Mouse (Mus musculus) MEL-GATA-1-ER (cell line): ENCODE data around the gene Robo1.

ENCODE experiments used
- DNase-seq: peaks from one replicate; pipeline ENCODE4 v3.0.0-alpha.2; 2012; ENCODE audit warnings: low read depth; ENCODE audit errors: extremely low read depth

Gene Robo1

GRCm38 (mm10) chr16:72307537-72308330 is at the start of gene Robo1:
TSS of gene Robo1 (plus strand) at chr16:72308306.
- no peak for DNase-seq

DNA sequence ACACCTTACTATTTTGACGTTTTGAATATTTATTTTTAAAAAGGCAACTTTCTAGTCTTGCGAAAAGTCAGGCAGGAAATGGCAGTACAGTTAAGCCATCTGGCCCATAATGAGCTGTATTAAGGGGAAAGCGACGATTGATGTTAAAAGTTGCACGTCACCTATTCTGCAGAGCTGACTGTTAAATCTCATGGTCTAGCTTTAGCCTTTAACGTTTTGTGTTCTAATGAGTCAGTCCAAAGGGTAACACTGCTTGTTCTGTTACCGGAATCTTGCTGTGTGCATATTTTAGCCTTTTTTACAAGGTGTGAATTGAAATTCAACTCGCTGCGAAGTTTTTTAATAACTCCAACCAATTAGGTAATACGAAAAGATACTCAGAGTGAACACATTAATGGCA is 40.3 kb upstream of the Robo1 start:
- no peak for DNase-seq

DNA sequence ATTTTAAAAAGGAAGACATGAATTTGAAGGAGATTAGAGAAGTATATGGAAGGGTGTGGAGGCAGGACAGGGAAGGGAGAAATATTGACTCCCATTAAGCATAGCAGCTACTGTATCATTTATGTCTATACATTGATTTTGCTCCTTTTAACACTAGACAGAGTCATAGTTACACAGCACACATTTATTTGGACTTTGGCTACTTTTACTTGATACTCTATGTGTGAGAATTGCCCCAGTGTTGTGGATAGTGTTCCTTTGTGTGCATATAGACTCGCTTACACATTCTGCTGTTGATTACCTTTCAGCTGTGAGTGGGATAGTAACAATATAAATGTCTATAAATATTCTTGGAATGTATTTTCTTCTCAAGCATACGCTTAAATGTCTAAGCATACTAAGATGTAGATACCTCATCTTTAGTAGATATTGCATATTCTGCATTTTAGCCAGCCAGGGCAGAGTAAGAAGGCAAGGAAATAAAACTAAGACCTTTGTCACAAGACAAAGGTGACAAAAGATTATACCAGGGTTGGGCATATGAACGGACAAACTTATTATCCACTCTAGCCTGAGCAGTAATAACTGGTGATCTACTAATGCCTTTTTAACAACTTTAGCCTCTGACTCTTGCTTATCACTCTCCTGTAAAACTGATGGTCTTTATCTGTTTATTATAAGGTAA is 31.6 kb upstream of the Robo1 start:
- DNase-seq = no peak

GRCm38 (mm10) chr16:72308331-72308668 is 194 bp downstream of the Robo1 start:
- DNase-seq = no peak

- no peak for DNase-seq
Observed at GRCm38 (mm10) chr16:72327321-72327720, 19.2 kb downstream of the Robo1 start.

- DNase-seq = no peak
Observed at GRCm38 (mm10) chr16:72328579-72328978, 20.5 kb downstream of the Robo1 start.

- DNase-seq = no peak
Observed at GRCm38 (mm10) chr16:72337757-72338156, 29.7 kb downstream of the Robo1 start.

GRCm38 (mm10) chr16:72350422-72350821 is 42.3 kb downstream of the Robo1 start:
- no peak for DNase-seq

- no peak for DNase-seq
Observed at GRCm38 (mm10) chr16:72356515-72357357, 48.6 kb downstream of the Robo1 start.

DNA sequence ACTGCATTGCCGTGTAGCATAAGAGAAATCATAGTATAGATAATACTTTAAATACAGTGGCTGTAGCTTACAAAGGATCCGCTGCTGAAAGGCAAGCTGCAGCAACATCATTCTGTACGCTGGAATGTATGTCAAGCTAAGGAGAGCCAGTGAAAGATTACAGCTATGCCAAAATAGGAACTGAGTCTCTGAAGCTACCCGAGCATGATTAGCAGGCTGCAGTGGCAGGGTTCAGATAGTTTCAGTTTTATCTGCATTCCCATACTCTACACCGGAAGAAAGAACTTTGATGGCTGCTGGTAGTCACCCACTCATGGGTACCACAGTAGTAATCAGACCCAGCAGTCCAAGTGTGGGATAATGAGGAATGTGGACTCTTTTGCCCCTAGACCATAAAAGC is 68.8 kb downstream of the Robo1 start:
- peak; percentile 59 for DNase-seq

DNA sequence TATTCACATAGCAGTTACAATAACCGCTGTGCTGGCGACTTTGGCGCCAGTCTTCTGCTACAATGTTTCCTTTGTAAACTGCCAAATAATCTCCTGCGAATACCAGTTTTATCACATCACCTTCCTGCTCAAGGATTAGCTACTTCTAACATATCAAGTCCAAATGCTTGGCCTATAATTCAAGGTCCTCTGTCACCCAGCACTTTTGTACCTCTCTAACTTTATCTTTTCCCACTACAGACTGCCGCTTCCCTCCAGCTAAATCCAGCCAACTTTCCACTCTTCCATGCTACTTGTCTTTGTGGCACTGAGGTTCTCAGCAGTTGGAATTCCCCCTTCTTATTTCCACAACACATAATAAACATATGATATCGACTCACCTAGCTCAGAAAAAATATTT is 73.7 kb downstream of the Robo1 start:
- DNase-seq = no peak

DNA sequence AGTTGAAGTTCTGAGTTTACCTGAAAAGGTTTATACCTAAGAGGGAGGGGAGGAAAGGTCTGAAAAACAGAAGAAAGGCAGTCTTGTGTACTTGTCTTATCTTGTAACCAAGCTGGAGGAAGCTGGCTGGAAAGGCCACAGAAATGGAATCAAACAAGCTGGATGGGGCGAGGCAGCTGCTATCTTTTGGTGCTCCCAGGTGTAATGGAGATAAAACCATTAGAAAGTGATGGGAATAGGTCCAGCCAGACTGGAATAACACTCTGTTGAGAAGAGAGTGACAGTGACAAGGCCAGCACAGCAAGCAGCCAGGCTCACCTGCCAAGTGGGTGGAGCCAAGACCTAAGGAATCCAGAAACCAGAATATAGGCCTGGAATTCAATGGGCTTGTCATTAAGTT is 75.5 kb downstream of the Robo1 start:
- no peak for DNase-seq

DNA sequence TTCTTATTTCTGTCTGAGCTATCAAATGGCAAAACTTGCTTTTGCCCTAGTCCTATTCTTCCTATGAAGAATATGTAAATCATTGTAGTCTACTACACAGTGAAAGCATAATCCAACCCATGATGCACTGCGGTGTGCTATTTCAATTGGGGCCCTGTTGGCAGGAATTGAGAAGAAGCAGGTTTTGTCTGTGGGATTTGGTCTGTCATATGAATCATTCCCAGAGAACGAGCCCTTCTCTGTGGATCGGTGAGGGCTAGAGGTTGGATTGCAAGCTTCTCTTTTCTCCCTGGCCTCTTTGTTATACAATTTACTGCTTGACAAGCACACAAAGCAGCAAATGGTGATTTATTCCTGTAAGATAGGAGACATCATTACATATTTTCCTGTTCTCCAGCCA is 85.4 kb downstream of the Robo1 start:
- DNase-seq = no peak

DNA sequence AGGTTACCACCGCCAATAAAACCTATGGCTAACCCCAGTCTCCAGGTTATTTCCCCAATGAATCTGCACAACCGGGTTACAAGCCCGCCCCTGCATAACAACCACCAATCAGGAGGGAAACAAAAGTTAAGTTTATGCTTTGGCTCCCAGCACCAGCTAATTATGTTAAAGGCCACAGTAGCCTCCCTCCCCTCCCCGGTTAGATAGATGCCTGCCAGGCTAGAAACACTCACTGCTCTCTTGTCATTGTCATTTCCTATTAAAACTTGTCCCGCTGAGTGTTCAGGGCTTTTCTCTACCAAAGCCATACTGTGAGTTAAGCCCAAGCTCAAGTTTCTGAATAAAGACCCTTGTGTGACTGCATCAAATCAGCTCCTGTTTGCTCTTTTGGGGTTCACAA is 90.7 kb downstream of the Robo1 start:
- DNase-seq = no peak

- no peak for DNase-seq
Observed at GRCm38 (mm10) chr16:72402381-72402780, 94.3 kb downstream of the Robo1 start.

DNA sequence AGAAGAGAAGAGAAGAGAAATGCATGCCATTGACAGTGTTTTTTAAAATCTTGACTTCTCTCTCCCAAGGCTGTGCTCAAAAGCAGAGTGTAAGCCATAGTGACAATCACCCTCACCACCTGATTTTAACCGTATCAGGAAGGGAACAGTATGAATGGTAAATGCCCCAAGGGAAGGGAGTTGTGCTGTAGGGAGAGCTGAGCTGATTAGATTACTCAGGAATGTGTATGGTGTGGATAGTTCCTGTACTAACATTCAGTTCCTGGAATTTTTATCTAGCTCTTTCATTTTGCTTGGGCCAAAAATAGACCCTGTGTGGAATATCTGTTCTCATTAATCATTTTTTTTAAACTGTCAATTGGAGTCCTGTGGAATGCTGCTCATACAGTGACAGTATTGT is 101.7 kb downstream of the Robo1 start:
- DNase-seq = no peak

GRCm38 (mm10) chr16:72411669-72412270 is 103.7 kb downstream of the Robo1 start:
- DNase-seq = no peak

DNA sequence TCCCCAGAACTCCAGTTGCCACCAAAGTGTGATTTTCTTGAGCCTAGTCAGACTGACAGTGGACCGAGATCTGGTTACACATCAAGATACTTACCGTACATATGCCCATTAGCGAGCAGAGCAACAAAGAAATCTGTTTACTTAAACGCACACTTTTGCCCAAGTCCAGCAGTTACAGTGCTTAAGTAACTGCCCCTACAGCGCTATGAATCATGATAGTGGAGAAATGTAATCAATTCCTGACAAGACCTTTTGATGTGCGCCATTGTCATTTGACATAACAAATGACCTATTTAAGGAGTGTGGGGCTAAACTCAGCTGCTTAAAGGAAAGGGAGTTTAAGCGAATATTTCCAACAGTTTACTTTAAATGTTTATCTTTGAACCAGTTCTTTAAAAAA is 104.8 kb downstream of the Robo1 start:
- DNase-seq = no peak

- DNase-seq = no peak
Observed at GRCm38 (mm10) chr16:72419328-72420066, 111.4 kb downstream of the Robo1 start.

DNA sequence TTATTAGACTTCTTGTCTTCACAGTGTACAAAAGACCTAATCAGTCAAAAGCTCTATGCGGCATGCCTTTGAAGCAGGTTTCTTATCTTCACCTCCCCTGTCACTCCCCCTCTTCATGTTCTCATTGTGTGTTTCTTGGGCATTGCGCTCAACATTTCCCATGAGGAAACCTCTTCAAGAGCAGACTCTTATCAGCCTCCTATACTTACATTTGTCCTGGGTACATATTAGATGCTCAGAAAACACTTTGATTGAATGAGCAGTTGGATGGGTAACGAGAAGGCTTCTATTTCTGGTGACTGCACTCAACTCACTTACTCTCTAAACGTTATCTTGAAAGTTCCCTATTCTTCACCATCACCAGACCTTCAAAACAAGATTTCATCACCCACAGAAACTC is 114.3 kb downstream of the Robo1 start:
- DNase-seq = no peak

- DNase-seq = no peak
Observed at GRCm38 (mm10) chr16:72434396-72434795, 126.3 kb downstream of the Robo1 start.
